Mouse (Mus musculus) hindbrain, embryonic 13.5 days (tissue): ENCODE measurements at regions not wholly inside any gene's neighbourhood (a gene's known extent, or its start where the extent isn't known, plus 50 kb on each side); places are given as distances from the start of the nearest gene placed in this dataset.
A peak's percentile ranks its signal among the peaks of the same experiment; 100 is the strongest.
"Not testable (repeated sequence)": the region's sequence is repeated elsewhere in the genome, so short reads cannot be mapped to it uniquely, and the experiment has no call there.

ENCODE experiments used
- ATAC-seq: fragments of 200-750 bp; cut with Nextera tagmentation; 2 replicates; pipeline ENCODE4 v1.8.0; 2017; ENCODE audit warnings: moderate TSS enrichment; ENCODE audit not compliant: low FRiP score
- H3K27ac ChIP-seq: fragments of 300-500 bp; sonication (generic); 2 replicates; pipeline ENCODE4 v1.5.1; 2015; ENCODE audit warnings: inconsistent platforms, mild to moderate bottlenecking, moderate library complexity
- H3K27me3 ChIP-seq: fragments of 300-500 bp; sonication (generic); 2 replicates; pipeline ENCODE4 v1.6.1; 2015; ENCODE audit warnings: mild to moderate bottlenecking, inconsistent platforms
- H3K36me3 ChIP-seq: fragments of 300-500 bp; sonication (generic); 2 replicates; pipeline ENCODE4 v1.6.1; 2015; ENCODE audit warnings: mild to moderate bottlenecking, inconsistent platforms
- H3K4me1 ChIP-seq: fragments of 300-500 bp; sonication (generic); replicated peaks from 2 replicates; pipeline ENCODE4 v1.6.1; 2015; ENCODE audit warnings: inconsistent platforms
- H3K4me2 ChIP-seq: fragments of 300-500 bp; sonication (generic); 2 replicates; pipeline ENCODE4 v1.6.1; 2015; ENCODE audit warnings: inconsistent platforms, mild to moderate bottlenecking, moderate library complexity
- H3K4me3 ChIP-seq: fragments of 300-500 bp; sonication (generic); 2 replicates; pipeline ENCODE4 v1.5.1; 2015; ENCODE audit warnings: mild to moderate bottlenecking, inconsistent platforms
- H3K9ac ChIP-seq: fragments of 300-500 bp; sonication (generic); 2 replicates; pipeline ENCODE4 v1.6.1; 2015; ENCODE audit warnings: mild to moderate bottlenecking, inconsistent platforms
- H3K9me3 ChIP-seq: fragments of 300-500 bp; sonication (generic); 2 replicates; pipeline ENCODE4 v1.6.1; 2016; ENCODE audit warnings: inconsistent platforms
- WGBS: fragments of 180-500 bp; shearing (Covaris S2); methylation state at CpG from one replicate; pipeline ENCODE4 v1.1.7; 2015; 5-methylcytosine and 5-hydroxymethylcytosine counted together

DNA sequence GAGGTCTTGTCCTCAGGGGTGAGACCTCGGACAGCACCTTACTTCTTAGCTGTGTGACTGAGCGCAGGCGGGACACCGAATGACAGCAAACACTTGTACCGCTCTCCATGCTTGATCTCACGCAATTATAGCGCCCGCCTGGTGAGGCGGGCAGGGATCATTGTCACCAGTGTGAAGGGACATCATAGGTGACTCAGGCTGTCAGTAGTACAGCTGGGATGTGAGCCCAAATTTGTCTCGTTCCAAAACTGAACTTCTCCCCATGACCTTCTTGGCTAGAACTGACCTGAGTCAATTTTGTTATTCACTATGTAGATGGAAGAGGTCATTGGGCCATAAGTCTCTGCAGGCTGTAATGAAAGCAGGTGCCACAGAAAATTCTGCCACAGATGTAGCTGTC lies 104.1 kb upstream of the Rad23b start:
- no peaks in the 10 kb centered on the region for H3K36me3 ChIP-seq
- 80% methylated on average over 10 of the region's 10 CpGs for WGBS
- H3K9ac ChIP-seq = no peak overlapping the region
- H3K4me2 ChIP-seq = no peak overlapping the region
- no peak overlapping the region for H3K4me3 ChIP-seq
- H3K27ac ChIP-seq = no peak overlapping the region
- H3K4me1 ChIP-seq = peaks cover 22% of the 10 kb centered on the region
- no peak for ATAC-seq
- H3K9me3 ChIP-seq = no peaks in the 10 kb centered on the region
- 0 out of 2 replicates have a peak, but pooled peaks cover 11% of the 10 kb centered on the region for H3K27me3 ChIP-seq

- no peak overlapping the region for H3K27ac ChIP-seq
- H3K4me3 ChIP-seq = no peak overlapping the region
- WGBS = 33% methylated on average over 3 of the region's 3 CpGs
- no peaks in the 10 kb centered on the region for H3K9me3 ChIP-seq
- no peaks in the 10 kb centered on the region for H3K36me3 ChIP-seq
- H3K4me1 ChIP-seq = peaks cover 14% of the 10 kb centered on the region; the same call in 1 of the 2 replicates
- H3K4me2 ChIP-seq = no peak overlapping the region
- no peak overlapping the region for H3K9ac ChIP-seq
- ATAC-seq = no peak
- H3K27me3 ChIP-seq = 0 out of 2 replicates have a peak, but pooled peaks cover 5% of the 10 kb centered on the region
Observed at GRCm38 (mm10) chr4:55250334-55250733, 99.5 kb upstream of the Rad23b start.

- no peak overlapping the region for H3K4me2 ChIP-seq
- 87% methylated on average over 5 of the region's 5 CpGs for WGBS
- H3K9ac ChIP-seq = no peak overlapping the region
- peaks cover 14% of the 10 kb centered on the region; the same call in 1 of the 2 replicates for H3K4me1 ChIP-seq
- 0 out of 2 replicates have a peak, but pooled peaks cover 5% of the 10 kb centered on the region for H3K27me3 ChIP-seq
- H3K4me3 ChIP-seq = no peak overlapping the region
- H3K9me3 ChIP-seq = no peaks in the 10 kb centered on the region
- no peaks in the 10 kb centered on the region for H3K36me3 ChIP-seq
- no peak overlapping the region for H3K27ac ChIP-seq
- ATAC-seq = no peak
Observed at GRCm38 (mm10) chr4:55251546-55251945, 98.3 kb upstream of the Rad23b start.

GRCm38 (mm10) chr4:55253769-55254168 lies 96.1 kb upstream of the Rad23b start:
- 0 out of 2 replicates have a peak, but pooled peaks cover 7% of the 10 kb centered on the region for H3K4me1 ChIP-seq
- no peaks in the 10 kb centered on the region for H3K27me3 ChIP-seq
- H3K9ac ChIP-seq = no peak overlapping the region
- no peaks in the 10 kb centered on the region for H3K36me3 ChIP-seq
- WGBS = 72% methylated on average over 8 of the region's 8 CpGs
- peak overlapping the region; percentile 48 for H3K27ac ChIP-seq
- H3K4me3 ChIP-seq = no peak overlapping the region
- H3K9me3 ChIP-seq = no peaks in the 10 kb centered on the region
- no peak overlapping the region for H3K4me2 ChIP-seq
- ATAC-seq = peak; percentile 39; the same call in 1 of the 2 replicates

GRCm38 (mm10) chr4:55271965-55272630 lies 77.7 kb upstream of the Rad23b start:
- Histone ChIP-seq H3K4me1 (peaks cover 9% of the 10 kb centered on the region), H3K4me2 (no peak overlapping the region), H3K9ac (no peak overlapping the region), H3K27me3 (0 out of 2 replicates have a peak, but pooled peaks cover 13% of the 10 kb centered on the region), H3K27ac (no peak overlapping the region), H3K36me3 (no peaks in the 10 kb centered on the region), H3K4me3 (no peak overlapping the region), H3K9me3 (no peaks in the 10 kb centered on the region)
- WGBS = 83% methylated on average over 8 of the region's 8 CpGs
- no peak for ATAC-seq

- ATAC-seq = 0 out of 2 replicates have a peak, but pooled peaks have one; percentile 59
- H3K9ac ChIP-seq = no peak overlapping the region
- H3K4me2 ChIP-seq = no peak overlapping the region
- H3K36me3 ChIP-seq = no peaks in the 10 kb centered on the region
- no peak overlapping the region for H3K4me3 ChIP-seq
- H3K4me1 ChIP-seq = peaks cover 13% of the 10 kb centered on the region
- 0 out of 2 replicates have a peak, but pooled peaks cover 16% of the 10 kb centered on the region for H3K27me3 ChIP-seq
- no peak overlapping the region for H3K27ac ChIP-seq
- no peaks in the 10 kb centered on the region for H3K9me3 ChIP-seq
- 11% methylated on average over 5 of the region's 5 CpGs for WGBS
Observed at GRCm38 (mm10) chr4:55276300-55276952, 73.4 kb upstream of the Rad23b start.

GRCm38 (mm10) chr4:55279351-55279750 lies 70.5 kb upstream of the Rad23b start:
- ATAC-seq, H3K4me3 ChIP-seq, H3K4me2 ChIP-seq, H3K9me3 ChIP-seq, H3K27ac ChIP-seq, H3K9ac ChIP-seq, H3K36me3 ChIP-seq: not testable (repeated sequence)
- WGBS = 93% methylated on average over 8 of the region's 8 CpGs
- 0 out of 2 replicates have a peak, but pooled peaks cover 11% of the 10 kb centered on the region for H3K27me3 ChIP-seq
- H3K4me1 ChIP-seq = peaks cover 13% of the 10 kb centered on the region

GRCm38 (mm10) chr4:55280706-55281105 lies 69.1 kb upstream of the Rad23b start:
- Histone ChIP-seq H3K4me1 (peaks cover 13% of the 10 kb centered on the region), H3K36me3 (no peaks in the 10 kb centered on the region), H3K9me3 (no peaks in the 10 kb centered on the region), H3K9ac (no peak overlapping the region), H3K27me3 (0 out of 2 replicates have a peak, but pooled peaks cover 4% of the 10 kb centered on the region), H3K27ac (no peak overlapping the region), H3K4me2 (no peak overlapping the region), H3K4me3 (no peak overlapping the region)
- 83% methylated on average over 3 of the region's 3 CpGs for WGBS
- no peak for ATAC-seq

DNA sequence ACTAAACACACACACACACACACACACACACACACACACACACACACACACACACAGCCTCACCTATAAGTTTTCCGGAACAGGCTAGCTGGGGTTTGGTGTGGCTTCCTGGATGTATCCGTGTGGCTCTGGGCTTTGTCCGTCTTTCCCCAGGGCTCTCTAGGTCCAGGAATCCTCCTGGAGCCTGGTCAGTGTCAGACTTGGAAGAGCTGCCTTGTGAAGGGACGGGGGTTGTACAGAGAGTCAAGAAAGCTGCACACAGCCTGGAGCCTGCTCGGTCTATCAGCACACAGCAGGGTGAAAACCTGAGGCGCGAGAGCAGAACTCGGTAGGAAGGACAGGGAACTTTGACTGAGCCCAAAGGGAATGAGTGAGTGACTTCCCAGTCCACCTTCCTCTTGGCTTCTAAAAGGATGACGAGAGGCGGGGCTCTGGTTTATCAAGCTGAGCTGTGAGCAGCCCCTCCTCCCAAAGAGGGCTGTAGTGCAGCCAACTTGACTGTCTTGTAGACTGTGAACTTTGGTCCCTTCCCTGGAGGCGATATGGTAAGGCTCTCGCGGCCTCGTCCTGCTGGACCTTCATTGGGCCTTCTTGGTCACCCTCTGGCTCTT lies 68.3 kb upstream of the Rad23b start:
- ATAC-seq = no peak
- Histone ChIP-seq H3K9me3 (no peaks in the 10 kb centered on the region), H3K4me1 (peaks cover 9% of the 10 kb centered on the region), H3K4me2 (no peak overlapping the region), H3K27me3 (0 out of 2 replicates have a peak, but pooled peaks cover 7% of the 10 kb centered on the region), H3K27ac (no peak overlapping the region), H3K36me3 (no peaks in the 10 kb centered on the region), H3K4me3 (no peak overlapping the region), H3K9ac (no peak overlapping the region)
- WGBS = 81% methylated on average over 14 of the region's 14 CpGs

DNA sequence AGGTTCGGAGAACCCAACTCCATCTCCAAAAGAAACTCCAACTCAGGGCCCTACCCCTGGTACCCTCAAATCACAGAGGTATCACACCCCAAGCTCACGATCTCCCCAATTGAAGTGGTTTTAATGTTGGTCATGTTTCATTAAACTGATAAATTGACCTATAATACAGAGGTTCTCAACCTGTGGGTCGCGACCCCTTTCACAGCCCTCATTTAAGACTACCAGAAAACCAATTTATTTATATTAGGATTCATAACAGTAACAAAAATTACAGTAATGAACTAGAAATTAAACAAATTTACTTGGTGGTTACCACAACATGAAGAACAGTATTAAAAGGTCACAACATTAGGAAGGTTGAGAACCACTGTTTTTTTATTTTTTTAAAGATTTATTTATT lies 67.4 kb upstream of the Rad23b start:
- 94% methylated on average over 4 of the region's 4 CpGs for WGBS
- Histone ChIP-seq H3K27ac (no peak overlapping the region), H3K4me2 (no peak overlapping the region), H3K9me3 (no peaks in the 10 kb centered on the region), H3K36me3 (no peaks in the 10 kb centered on the region), H3K27me3 (0 out of 2 replicates have a peak, but pooled peaks cover 7% of the 10 kb centered on the region), H3K4me1 (peaks cover under 1% of the 10 kb centered on the region; the same call in 1 of the 2 replicates), H3K9ac (no peak overlapping the region), H3K4me3 (no peak overlapping the region)
- ATAC-seq = no peak

- H3K36me3 ChIP-seq = no peaks in the 10 kb centered on the region
- H3K9me3 ChIP-seq = no peaks in the 10 kb centered on the region
- H3K9ac ChIP-seq = no peak overlapping the region
- no peak overlapping the region for H3K27ac ChIP-seq
- ATAC-seq = no peak
- H3K4me3 ChIP-seq = no peak overlapping the region
- peaks cover 4% of the 10 kb centered on the region; the same call in 1 of the 2 replicates for H3K27me3 ChIP-seq
- no peak overlapping the region for H3K4me2 ChIP-seq
- no peaks in the 10 kb centered on the region for H3K4me1 ChIP-seq
- 69% methylated on average over 3 of the region's 3 CpGs for WGBS
Observed at GRCm38 (mm10) chr4:55284722-55285225, 65.1 kb upstream of the Rad23b start.

DNA sequence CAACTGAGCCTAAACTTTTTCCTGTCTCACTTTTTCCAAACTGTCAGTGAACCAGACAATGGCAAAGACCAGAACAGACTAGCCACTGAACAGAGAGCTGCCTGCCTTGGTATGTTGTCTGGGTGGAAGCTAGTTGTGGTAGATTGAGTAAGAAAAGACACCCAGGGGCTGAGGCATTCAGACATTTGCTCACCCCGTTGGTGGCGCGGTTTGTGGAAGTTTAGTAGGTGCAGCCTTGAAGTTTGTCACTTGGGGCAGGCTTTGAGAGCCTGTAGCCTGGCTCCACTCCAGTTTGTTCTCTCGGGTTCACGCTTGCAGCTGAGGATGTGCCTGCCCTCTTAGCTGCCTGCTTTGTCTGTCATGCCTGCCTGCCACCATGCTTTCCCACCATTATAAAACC lies 64.2 kb upstream of the Rad23b start:
- Histone ChIP-seq H3K27ac (no peak overlapping the region), H3K9ac (no peak overlapping the region), H3K4me1 (no peaks in the 10 kb centered on the region), H3K36me3 (no peaks in the 10 kb centered on the region), H3K9me3 (no peaks in the 10 kb centered on the region), H3K4me2 (no peak overlapping the region), H3K27me3 (peaks cover 5% of the 10 kb centered on the region), H3K4me3 (no peak overlapping the region)
- ATAC-seq = no peak
- 42% methylated on average over 5 of the region's 5 CpGs for WGBS
